Mouse (Mus musculus): Measurements from ENCODE around the gene Myo15.

DNA sequence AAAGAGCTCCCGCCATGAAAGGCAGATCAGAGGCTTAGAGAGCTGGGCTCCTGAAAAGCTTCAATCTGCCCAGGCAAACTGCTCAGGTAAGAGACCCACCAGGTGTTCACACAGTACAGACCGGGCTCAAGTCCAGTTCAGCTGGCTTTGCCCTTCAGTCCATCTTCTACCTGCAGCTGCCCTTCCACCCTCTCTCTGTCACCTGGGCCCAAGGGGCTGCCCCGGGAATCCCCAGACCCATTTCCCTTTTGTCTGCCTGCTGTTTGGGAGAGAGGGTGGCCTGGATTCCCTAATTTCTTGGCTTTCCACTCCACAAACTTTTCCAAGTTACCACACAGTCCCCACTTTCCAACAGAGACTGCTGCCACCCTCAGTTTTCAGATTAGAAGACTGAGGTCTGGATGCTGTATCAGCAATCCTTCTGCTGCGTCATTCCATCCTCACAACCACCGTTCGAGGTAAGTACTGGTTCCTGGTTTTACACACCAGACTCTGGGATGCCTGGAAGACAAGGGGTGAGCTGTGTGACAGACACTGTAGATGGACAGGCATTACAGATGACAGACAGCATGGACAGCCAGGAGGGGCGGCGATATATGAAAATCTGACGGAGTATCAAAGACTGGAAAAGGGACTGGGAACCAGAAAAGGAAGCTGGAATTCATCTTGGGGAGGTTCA is 67.2 kb downstream of the Myo15 start, which contains the start of gene Alkbh5:
- TF ChIP-seq CTCF (IDR thresholded peaks at IDR 0.05; ENCODE audit: low read depth, low read length) (no peak), POLR2A (IDR thresholded peaks at IDR 0.05; ENCODE audit: borderline replicate concordance, low read depth, low read length) (no peak)
